Mouse (Mus musculus) left cerebral cortex, adult 9 months (tissue): ENCODE results near the gene Cd247.
"Not testable (repeated sequence)": the region's sequence is repeated elsewhere in the genome, so short reads cannot be mapped to it uniquely, and the experiment has no call there.

Experiments
- DNase-seq, 2 experiments: peaks; one replicate each; pipeline ENCODE4 v3.0.0; 2022; ENCODE audit warnings: low spot score in 2 of 2

Gene Cd247

GRCm38 (mm10) chr1:165788511-165788910 lies at the start of gene Cd247:
Cd247 (plus strand) TSS chr1:165788681.
- DNase-seq: no peak

DNA sequence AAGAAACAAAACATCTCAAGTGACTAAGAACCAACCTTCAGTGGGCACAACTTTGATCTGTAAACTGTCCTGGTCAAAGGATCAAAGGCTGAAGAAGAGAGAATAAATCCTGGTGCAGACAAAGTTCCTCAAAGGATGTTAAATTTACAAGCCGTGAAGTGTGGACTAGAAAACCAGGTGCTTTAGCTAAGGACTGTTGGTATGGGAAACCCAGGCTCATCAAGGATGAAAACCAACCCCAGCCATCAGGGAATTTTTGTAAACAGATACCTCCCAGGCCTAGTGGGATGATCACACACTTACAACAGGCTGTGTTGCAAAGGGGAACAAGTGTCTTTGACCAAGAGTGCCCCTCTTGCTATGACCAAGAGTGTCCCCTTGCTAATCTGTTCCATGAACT lies 49.5 kb upstream of the Cd247 start:
- no peak for DNase-seq

DNA sequence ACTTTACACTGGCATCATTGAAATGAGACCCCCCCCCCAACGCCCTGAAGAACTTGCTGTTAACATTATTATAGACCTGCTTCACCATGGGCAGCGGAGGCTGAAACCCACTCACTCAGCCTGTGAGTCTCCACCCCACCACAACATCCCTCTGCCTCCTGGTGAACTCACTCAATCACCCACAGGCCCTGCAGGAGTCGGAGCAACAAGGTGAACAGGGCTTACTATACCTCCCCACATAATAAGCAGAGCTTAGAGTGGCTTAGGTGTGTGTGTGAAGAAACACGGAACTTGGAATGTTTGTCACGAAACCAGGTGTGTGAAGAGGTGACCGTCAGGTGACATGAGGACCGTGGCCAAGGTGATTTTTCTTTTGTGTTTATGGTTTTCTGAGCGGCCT lies 46.5 kb upstream of the Cd247 start:
- no peak for DNase-seq

DNA sequence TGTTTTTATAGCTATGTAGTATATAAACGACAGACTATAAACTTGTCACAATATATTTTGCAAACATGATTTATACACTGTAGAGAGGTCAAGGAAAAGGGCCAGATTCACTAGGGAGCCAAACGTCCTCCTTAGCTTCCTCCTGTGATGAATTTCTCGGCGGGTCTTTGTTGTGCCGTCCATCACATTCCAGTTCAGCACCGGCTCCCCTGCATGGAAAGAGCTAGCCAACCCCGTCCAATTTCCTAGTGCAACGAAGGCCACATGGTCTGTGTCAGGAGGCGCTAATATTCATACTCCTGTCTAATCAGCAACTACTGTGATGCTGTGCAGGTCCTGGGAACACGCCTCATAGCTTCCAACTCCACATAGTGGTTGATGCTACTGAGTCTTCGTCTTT lies 40.4 kb upstream of the Cd247 start:
- no peak for DNase-seq

DNA sequence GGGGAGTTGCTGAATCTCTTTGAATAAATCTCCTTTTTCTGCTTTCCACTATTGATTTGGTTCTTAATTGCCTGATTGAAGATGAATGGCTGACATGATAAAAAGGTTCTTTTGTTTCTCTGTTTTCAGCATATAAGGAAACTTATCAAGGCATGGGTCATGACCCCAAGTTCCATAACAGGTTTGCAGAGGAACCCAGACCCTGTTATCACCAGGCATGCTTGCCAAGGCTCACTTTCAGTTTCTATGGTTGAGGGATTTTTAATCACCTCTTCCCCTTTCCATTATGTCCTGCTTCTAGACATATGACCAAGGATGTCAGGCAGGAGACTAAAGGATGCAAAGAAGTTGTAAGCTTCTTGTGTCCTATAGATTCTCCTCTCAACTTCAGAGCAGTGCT lies 37.3 kb upstream of the Cd247 start:
- DNase-seq: no peak

GRCm38 (mm10) chr1:165751838-165752237 lies 36.6 kb upstream of the Cd247 start:
- no peak for DNase-seq

DNA sequence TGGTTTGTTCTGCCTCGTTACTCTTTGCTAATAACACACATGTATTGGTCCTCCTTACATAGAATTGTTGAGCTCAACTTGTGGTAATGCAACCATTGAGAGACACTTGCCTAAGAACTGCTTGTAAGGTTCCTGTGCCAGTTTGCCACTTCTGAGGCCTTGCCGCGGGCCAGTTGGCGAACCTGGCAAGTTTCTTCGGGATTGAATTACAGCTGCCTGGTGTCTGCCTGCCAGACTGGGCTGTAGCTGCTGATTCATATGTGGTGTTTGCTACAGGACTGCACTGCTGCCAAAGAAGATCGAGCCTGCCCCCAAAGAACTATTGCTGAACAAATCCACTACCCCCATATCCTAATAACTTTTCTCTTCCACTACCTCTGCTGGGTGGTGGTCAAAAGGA lies 34.3 kb upstream of the Cd247 start:
- DNase-seq: no peak

GRCm38 (mm10) chr1:165755194-165755593 lies 33.3 kb upstream of the Cd247 start:
- no peak for DNase-seq

GRCm38 (mm10) chr1:165761522-165762305 lies 26.8 kb upstream of the Cd247 start:
- no peak for DNase-seq

- DNase-seq: not testable (repeated sequence)
Measured at GRCm38 (mm10) chr1:165762498-165762897, 26.0 kb upstream of the Cd247 start.

GRCm38 (mm10) chr1:165762914-165763634 lies 25.4 kb upstream of the Cd247 start:
- no peak for DNase-seq

GRCm38 (mm10) chr1:165763635-165764372 lies 24.7 kb upstream of the Cd247 start, which contains the start of gene Creg1:
Creg1 (plus strand) TSS chr1:165763746.
- peak; percentile 80 to 94 for DNase-seq

- no peak for DNase-seq
Measured at GRCm38 (mm10) chr1:165764571-165764970, 23.9 kb upstream of the Cd247 start.

GRCm38 (mm10) chr1:165765041-165765440 lies 23.4 kb upstream of the Cd247 start:
- DNase-seq: no peak

GRCm38 (mm10) chr1:165765651-165766294 lies 22.7 kb upstream of the Cd247 start:
- DNase-seq: no peak

GRCm38 (mm10) chr1:165766295-165766890 lies 22.1 kb upstream of the Cd247 start:
- DNase-seq: no peak

GRCm38 (mm10) chr1:165768894-165769512 lies 19.5 kb upstream of the Cd247 start:
- no peak for DNase-seq

GRCm38 (mm10) chr1:165770181-165770759 lies 18.2 kb upstream of the Cd247 start:
- no peak for DNase-seq

- peak in 1 of 2 experiments; percentile 51 for DNase-seq
Measured at GRCm38 (mm10) chr1:165771491-165771897, 17.0 kb upstream of the Cd247 start.

- no peak for DNase-seq
Measured at GRCm38 (mm10) chr1:165771998-165772397, 16.5 kb upstream of the Cd247 start.
